Mouse (Mus musculus): ENCODE results near the gene Gm49388.

The Gm49388 gene

DNA sequence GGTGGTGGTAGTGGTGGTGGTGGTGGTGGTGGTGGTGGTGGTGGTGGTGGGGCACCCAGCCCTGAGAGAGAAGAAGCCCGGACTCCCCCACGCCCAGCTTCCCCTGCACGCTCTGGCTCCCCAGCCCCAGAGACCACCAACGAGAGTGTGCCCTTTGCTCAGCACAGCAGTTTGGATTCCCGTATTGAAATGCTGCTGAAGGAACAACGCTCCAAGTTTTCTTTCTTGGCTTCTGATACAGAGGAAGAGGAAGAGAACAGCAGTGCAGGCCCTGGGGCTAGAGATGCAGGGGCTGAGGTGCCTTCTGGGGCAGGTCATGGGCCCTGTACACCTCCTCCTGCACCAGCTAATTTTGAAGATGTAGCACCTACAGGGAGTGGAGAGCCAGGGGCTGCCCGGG is at the start of gene Gm49388:
TSS of gene Gm49388 (plus strand) at position 301 of the 400 bp plus-strand sequence.
- DNase-seq (ENCODE audit: low spot score in 2 of 2) = no peak

DNA sequence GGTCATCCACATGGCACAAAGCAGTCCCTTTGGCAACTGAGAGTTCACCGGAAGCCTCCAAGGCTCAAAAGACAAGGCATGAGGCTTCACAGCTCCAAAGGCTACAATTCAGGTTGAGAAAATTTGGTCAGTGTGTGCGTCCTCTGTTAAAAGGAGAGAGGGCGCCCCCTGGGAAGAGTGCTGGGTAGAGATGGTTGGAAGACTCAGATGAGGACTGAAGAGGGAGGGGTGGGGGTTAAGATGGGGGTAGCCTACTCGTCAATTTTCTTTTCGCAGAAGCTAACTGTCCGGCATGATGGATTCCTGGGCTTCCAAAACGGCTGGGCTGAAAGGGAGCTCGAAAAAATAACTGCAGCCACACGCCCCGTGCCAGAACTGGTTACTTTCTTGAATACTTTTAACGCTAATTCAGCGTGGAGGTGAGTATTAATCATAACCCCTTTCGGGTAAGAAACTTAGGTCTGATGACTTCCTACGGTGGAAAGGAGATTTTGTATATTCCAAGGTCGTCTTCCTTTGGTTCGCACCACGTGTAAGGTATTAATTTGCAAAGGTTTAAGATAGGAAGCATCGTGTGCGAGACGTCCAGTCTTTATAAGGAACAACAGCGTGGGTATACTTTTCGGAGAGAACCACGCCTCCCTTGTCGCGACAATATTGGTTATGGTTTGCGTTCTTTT is 40.9 kb upstream of the Gm49388 start, which contains the start of gene Fbxl19:
TSS of gene Fbxl19 (plus strand) at position 178 of the 680 bp plus-strand sequence.
- peak; percentile 51 to 64 for DNase-seq (ENCODE audit: low spot score in 2 of 2)

DNA sequence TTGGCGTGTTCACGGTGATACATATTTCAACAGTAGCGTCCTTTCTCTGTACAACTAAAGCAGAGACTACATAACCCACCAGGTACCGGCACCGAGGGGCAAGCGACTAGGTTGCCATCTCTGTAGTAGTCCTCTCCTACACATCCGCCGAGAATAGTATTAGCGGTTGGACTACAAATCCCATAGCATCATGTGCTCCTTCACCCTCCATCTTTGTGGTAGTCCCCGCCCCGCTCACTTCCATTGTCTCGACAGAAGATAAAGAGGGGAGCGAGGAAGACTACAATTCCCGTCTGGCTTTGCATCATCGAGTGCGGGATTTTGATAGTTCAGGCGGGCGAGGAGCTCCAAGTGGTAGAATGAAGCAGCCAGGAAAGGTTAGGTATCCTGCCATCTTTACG is 40.2 kb upstream of the Gm49388 start:
- DNase-seq (ENCODE audit: low spot score in 2 of 2) = peak; percentile 95 to 96

DNA sequence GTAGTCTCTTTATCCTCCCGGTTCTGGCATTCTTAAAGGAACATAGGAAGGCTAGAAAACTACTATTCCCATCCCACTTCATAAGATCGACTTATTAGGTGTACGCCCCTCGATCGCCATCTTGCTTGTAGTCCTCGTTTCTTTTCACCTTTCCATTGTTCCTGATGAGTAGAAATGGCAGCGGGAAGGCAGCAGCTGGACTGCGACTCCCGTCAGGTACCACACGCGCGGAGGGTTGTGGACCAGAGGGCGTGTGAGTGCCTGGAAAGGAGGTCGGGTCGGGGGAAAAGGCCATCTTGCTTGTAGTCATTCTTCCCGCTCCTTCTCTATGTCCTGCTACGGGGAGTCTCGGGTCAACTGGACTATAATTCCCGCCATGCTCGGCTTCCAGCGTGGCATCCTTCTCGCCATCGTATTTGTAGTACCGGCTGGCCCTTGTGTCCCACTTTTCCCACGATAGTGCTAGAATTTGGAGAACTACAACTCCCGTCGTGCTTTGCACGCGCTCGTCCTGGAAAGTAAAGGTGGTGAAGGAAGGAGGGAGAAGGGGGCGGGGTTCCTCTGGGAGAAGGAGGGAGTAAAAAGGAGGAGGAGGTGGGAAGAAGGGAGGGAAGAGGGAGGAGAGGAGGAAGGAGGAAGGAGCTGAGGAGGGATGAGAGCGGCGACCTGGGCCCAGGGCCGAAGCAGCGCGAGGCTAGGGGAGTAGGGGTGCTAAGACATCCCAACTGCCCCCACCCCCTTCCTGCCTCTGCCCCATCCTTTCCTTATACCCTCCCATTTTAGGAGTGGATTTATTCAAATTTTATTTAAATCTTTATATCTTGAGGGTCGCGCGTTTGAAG is 39.5 kb upstream of the Gm49388 start:
- peak; percentile 99 for DNase-seq (ENCODE audit: low spot score in 2 of 2)

DNA sequence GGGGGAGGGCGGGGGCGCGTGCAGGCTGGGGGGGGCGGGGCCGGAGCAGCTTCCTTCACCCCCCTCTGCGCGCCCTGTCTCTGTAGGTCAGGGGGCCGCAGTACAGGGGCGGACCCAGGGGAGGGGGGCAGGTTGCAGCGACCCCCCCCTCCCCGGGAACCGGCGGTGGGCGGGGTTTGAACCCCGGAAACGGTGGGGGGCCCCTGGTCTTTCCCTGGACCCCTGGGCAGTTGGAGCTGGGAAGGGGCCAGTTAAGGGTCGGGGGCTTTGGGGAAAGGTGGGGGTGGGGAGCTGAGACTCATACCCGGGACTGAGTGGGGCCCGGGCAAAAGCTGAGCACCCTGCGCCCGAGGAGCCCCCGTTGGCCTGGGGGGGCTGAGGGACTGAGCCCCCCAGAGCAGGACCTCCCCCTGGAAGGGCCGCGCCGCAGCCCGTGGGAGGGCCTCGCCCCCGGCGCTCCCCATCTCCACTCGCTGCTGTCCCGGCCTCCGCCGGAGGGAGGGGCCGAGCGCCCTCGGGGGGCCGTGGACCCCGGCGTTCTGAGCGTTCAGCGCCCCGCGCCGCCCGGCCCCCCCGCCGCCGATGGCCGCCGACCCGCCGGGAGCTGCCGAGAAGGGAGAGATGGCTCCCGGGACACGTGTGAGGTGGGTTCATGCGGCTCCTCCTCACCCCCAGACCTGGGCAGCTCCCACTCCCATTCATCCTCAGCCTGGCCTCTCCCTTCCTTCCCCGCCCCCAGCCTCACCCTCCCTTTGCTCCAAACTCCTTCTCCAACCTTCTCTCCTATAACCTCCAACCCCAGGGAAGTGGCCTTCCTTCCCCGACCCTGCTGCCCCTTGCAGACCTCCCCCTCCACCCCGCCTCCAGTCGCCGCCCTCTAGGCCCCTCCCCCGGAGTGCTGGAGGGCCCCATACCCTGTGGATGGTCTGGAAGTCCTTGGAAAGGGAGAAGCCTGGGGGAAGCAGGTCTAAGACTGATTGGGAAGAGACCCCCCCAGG is 38.6 kb upstream of the Gm49388 start:
- DNase-seq (ENCODE audit: low spot score in 2 of 2) = no peak

DNA sequence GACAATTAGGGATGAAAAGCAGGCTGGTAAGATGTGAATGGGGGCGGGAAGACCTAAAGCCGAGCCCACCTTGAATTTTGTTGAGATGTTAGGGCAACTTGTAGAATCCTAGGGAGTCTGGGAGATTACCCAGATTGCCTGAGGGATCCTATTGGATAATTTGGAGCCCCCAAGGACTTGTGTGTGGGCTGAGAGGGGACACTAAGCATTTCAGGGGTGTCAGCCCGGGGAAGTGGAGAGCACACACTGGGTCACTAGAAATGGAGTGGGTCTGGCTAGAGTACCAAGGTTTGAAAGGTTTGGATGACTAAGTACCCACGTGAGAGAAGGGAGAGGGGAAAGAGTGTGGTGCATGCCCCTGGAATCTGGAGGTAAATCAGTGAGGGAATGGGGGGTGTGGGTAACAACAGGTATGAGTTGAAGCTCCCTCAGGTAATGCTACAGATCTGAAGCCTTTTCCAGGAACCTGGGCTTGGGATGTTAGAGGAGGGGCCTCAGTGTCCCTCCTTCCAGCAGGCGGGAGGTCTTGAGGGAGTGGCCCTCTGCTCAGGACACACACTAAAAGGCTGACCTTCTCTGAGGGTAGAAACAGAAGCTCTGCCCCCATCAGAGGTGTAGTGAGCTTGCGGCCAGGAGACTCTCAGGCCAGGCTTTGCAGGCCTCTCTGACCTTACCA is 37.7 kb upstream of the Gm49388 start:
- no peak for DNase-seq (ENCODE audit: low spot score in 2 of 2)

DNA sequence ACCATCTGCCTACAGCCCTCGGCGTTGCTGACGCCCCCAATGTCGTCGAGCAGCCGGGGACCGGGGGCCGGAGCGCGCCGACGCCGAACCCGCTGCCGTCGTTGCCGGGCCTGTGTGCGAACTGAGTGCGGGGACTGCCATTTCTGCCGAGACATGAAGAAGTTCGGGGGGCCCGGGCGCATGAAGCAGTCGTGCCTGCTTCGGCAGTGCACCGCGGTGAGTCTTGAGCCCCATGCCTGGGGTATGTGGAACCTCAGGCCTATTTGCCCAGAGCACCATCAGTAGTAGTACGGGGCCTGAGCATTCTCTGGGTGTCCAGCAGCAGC is 37.2 kb upstream of the Gm49388 start:
- no peak for DNase-seq (ENCODE audit: low spot score in 2 of 2)

DNA sequence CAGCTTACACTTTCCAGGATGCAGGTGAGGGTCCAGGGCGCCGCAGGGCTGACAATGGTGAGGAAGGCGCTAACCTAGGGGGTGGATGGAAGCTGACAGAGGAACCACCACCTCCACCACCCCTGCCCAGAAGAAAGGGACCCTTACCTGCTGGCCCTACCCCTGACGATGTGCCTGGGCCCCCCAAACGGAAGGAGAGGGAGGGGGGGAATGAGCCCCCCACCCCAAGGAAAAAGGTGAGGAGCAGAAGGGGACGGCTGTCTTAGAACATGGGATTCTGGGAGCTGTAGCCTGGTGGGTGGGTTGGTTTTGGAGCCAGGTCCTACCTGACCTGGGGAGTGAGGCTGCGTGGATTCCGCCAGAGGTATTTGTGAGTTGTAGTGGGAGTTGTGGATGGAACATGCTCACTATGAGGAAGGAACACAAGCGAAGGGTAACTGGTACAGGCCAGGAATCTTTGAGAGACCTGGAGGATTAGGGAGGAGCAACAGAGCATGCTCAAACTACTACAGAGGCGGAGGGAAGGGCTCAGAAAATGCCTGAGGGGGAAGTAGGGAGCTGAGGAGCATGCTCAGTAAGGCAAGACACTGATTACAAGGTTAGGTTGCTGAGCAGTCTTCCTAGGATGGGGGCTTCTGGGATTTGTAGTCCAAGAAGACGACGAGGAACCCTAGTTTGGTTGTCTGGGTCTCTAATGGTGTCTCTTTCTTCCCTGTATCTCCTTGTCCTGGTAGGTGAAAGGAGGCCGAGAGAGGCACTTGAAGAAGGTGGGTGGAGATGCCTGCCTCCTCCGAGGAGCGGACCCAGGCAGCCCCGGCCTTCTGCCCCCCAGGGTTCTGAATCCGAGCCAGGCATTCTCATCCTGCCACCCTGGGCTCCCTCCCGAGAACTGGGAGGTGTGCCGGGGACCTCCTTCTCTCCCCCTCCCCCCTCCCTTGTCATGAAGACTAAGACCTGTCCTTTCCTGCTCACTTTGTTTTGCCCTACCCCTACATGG is 35.0 kb upstream of the Gm49388 start:
- DNase-seq (ENCODE audit: low spot score in 2 of 2) = no peak

DNA sequence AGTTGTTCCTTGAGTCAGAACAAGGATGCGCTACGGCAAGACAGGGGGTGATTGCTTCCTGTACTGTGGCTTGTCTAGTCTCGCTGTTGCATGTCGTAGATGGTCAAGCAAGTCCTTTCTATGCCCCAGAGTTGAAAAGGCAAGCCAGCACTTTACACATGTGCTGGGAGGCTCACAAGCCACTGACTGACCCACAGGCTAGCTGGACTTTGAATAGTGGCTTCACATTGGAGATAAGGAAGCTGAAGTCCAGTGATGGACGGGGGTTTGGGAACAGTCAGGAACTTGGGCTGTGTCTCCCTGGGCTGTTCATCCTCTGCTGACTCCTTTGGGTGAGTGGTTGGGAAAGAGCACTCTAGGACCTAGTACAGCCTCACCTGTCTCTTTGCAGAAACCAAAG is 33.8 kb upstream of the Gm49388 start:
- DNase-seq (ENCODE audit: low spot score in 2 of 2) = no peak

DNA sequence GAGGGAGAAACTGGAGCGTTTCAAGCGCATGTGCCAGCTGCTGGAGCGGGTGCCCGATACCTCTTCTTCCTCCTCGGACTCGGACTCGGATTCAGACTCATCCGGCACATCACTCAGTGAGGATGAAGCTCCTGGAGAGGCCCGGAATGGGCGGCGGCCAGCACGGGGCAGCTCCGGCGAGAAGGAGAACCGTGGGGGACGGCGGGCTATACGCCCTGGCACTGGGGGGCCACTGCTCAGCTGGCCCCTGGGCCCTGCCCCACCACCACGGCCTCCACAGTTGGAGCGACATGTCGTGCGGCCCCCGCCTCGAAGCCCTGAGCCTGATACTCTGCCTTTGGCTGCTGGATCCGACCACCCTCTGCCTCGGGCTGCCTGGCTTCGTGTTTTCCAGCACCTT is 33.3 kb upstream of the Gm49388 start:
- no peak for DNase-seq (ENCODE audit: low spot score in 2 of 2)

DNA sequence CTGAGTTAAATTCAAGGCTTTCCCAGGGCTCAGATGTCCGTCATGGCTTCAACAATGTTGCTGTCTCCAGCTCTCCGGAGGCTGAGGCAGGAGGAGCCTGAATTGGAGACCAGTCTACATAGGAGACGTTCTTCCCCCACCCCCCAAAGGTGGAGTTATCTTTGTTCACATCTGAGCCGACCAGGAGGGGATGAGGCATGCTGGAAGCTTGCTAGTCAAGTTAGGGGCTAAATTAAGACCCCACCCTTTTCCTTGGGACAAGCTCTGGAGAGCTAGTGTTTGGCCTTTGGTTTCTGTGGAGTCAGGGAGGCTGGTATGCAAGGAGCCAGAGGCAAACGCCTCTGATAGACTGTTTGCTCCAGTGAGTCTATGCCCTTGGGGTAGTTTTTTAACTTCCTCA is 32.2 kb upstream of the Gm49388 start:
- DNase-seq (ENCODE audit: low spot score in 2 of 2) = no peak

DNA sequence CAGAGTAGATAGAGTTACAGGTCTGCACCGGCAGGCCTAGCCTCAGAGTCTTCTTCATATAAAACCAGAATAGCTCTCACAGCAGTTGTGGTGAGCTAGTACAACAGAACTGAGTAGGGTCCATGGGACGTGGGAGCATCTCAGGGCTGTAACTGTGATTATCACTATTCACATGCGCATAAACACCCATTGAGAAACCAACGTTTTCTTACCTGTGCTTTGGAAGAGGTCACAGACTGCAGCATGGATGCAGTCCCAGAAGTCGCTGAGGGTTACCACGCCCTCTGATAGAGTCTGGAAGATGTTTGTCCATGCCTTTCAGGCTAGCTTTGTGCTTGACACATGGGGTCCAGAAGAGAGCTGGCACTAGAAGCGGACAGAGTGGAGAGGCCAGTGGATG is 31.7 kb upstream of the Gm49388 start:
- DNase-seq (ENCODE audit: low spot score in 2 of 2) = no peak

DNA sequence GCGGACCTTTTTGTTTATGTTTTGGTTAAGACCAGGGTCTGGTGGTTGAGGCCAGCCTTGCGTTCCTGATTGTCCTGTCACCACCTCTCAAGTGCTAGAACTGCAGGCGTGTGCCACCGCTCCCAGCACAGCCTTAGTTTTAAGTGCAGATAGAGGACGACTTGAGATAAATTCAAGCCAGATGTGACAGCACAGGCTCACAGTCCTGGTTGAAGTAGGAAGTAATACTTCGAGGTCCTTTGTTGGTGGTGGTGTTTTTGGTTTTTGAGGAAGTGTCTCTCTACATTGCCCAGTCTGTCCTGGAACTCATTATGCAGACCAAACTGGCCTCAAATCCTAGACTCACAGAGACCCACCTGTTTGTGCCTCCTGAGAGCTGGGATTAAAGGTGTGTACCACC is 25.7 kb upstream of the Gm49388 start:
- no peak for DNase-seq (ENCODE audit: low spot score in 2 of 2)

DNA sequence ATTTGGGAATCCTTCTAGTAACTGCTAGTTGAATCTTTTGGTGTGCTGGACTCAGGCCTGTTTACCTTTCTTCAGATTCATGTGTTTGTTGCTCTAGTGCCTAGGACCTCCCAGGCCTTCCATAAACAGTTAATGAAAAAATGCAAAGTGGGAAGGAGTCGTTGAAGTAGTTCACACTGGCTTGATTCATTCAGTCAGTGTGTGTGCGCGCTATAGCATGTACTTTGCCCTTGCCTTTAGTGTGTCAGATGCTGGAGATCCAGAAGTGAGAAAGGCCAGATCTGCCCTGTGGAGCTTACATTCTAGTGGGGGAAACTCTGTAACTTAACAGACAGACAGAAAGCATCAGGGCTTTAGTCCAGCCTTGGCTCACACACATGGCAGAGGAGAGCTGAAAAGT is 24.9 kb upstream of the Gm49388 start:
- no peak for DNase-seq (ENCODE audit: low spot score in 2 of 2)

DNA sequence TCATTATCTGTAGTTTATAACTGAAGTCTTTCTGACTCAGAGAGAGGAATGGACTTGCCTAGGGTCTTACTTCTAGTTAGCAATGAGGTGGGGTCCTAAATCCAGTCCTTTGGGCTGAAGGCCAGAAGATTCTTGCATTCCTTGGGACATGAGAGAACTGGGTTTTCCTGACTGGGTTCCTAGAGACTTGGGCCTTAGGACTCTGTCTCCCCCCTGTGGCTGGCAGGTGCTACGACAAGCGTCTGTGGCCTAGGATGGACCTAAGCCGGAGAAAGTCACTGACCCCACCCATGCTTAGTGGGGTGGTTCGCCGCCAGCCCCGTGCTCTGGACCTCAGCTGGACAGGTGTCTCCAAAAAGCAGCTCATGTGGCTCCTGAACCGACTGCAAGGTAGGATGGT is 24.4 kb upstream of the Gm49388 start:
- peak; percentile 67 to 77 for DNase-seq (ENCODE audit: low spot score in 2 of 2)

DNA sequence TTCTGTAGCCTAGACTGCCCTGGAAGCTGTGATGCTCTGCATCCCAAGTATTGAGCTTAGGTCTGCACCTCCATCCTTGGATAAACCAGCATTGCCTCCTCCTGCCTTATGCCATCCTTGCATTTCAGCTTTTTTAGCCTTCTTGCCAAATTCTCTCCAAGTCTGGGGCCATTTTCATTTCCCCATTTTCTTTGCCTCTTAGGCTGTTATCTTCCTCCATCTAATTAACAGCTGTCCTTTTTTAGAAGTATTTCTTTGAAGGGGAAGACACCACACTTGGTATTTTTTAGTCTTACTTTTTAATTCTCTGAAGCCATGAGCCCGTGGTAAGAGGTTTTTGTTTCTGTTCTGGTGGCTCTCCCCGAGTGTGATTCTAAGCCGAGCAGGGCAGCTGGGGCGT is 21.8 kb upstream of the Gm49388 start:
- DNase-seq (ENCODE audit: low spot score in 2 of 2) = no peak

DNA sequence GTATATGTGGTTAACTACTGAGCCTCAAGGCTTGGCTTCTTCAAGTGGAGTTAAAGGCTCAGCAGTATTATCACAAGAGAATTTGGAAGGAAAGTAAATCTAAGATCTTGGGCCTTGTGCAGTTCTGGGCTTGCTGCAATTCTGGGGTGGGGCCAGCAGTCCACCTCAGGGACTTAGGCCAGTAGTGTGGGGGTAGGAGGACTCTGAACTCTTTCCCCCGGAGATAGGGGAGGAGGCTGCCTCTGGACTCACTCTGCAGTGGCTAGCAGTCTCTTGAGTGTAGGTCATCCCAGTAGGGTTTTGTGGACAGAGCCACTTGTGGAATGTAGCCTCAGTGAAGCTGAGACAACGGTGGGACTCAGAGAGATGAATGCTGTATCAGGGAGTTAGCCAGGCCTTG is 19.7 kb upstream of the Gm49388 start:
- DNase-seq (ENCODE audit: low spot score in 2 of 2) = no peak

DNA sequence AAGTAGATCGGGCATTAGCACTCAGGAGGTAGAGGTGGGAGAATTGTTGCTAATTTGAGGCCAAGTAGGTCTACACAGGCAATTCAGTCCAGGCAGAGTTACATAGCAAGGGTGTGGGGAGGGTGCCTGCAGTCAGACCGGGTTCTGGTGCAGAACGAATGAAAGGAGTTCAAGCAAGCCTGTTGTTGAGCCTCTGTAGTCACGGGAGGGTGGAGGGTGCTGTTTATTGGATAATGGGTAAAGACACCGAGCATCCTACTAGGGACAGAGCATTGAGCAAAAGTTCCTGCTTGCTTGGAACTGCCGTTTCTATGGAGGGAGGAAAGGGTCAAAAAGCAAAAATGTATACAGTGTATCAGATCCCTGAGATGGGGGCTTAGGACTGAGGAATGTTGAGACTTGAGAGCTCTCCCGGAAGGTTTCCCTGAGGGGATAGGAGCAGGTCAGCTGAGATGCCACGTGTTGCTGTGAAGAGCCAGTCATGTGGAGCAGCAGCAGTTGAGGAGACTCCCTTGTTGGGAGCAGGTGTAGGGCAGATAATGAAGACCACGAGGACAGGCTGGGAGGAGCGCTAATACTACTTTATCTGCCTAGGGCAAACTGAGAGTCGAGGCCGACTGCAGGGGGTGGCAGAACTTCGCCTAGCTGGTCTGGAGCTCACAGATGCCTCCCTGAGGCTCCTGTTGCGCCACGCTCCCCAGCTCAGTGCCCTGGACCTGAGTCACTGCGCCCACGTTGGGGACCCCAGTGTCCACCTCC is 18.4 kb upstream of the Gm49388 start:
- DNase-seq (ENCODE audit: low spot score in 2 of 2) = no peak

DNA sequence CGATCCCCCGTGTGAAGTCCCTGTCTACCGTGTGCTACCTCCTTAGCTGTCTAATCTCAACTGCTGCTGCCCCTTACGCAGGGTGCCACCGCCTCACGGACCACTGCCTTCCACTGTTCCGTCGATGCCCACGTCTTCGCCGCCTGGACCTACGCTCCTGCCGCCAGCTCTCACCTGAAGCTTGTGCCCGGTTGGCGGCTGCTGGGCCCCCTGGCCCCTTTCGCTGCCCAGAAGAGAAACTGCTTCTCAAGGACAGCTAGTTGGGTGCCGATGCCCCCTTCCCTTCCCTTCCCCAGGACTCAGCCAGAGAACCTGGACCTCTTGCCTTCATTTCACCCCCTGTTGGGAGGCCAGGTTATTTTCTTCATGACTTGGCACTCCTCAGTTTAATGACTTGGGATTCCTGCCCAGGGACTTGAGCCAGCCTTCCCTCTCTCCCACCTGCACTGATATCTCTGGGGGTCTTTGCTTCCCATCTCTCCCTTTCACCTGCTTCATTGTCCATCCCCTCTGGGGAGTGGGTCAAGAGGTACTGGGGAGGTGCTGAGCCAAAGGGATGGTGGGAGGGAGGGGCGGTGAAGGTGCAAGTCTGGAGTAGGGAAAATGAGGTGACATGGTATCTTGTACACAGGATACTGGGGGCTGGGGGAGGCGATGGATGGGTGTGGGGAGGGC is 17.6 kb upstream of the Gm49388 start:
- no peak for DNase-seq (ENCODE audit: low spot score in 2 of 2)
